Mouse (Mus musculus) CD4-positive, CD25-positive, alpha-beta regulatory T cell, adult 2 months (primary cell): ENCODE measurements around the gene Rbm5.

ENCODE experiments used
- DNase-seq: peaks from one replicate; pipeline ENCODE4 v3.0.0-alpha.2; 2012; ENCODE audit warnings: low read depth, low spot score

Rbm5 gene

GRCm38 (mm10) chr9:107700114-107700571, 70.7 kb downstream of the Rbm5 start:
- no peak for DNase-seq

GRCm38 (mm10) chr9:107699376-107699980, 71.3 kb downstream of the Rbm5 start:
- DNase-seq = no peak

- no peak for DNase-seq
Measured at GRCm38 (mm10) chr9:107698611-107699190, 72.1 kb downstream of the Rbm5 start.

- DNase-seq = no peak
Measured at GRCm38 (mm10) chr9:107697811-107698521, 72.8 kb downstream of the Rbm5 start.

DNA sequence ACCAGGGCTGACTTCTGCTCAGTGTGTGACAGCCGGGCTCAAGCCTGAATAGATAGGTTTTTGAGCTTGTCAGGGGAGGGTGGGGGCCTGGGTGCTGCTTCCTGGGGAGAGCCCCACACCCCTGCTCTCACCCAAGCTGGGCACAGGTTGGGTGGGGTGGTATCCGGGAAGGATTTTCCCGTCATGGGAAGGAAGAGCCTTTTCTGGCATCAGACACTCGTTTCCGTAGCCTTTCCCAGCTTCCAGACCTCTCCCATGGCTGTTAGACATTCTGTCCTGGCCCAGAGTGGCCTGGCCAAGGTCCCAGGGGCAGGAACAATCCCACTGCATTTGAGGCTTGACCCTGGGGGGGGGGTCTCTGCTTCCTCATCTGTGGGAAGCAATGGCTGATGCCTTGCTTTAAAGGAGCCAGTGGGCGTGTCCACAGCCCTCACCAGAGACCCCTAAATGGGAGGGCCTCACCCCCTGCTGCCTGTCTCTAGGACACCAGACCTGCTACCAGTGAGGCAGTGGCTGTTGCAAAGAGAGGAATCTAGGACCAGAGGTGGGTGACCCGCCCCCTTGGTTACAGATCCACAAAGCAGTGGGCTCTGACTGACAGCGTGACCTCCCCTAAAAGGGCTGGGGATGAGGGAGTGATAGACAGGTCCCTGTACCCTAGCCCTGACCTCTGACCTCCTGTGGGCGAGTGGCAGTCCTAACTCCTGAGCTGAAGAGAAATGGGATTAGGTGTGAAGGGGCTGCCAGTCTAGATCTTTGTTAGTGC, 73.8 kb downstream of the Rbm5 start:
- no peak for DNase-seq

DNA sequence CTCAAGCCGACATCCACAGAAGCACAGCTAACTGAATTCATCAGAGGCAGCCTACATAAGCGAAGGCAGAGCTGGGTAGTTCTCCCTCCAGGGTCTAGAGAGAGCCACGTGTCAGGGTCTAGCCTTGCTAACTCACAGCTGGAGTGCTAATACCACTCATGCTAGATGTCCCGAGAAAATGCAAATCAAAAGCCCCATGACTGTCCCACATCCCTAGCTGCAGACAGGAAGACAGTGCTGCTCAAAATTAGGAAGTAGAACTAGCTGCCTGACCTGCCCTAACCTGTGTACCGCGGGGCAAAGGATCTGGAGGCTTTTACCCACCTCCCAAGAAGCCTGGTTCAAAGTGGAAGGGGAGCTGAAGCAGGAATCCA, 74.7 kb downstream of the Rbm5 start:
- DNase-seq = no peak

- no peak for DNase-seq
Measured at GRCm38 (mm10) chr9:107695441-107696105, 75.2 kb downstream of the Rbm5 start.

DNA sequence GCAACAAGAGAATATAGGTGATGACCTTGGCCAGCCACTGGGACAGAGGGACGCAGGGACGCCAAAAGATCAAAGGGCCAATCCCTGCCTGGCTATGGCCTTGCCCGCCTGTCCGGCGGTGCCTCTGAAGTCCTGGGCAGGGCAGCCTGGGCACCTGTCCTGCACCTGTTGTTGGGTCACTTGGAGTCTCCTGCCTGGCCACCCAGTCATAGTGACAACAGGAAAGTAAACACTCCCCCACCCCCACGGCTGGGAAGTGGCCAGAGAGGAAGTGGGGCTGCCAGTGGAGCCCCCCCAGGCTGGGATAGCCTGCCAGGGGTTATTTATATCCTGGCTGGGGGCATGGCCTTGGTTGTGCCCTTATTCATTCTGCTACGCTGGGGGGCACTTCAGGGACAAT, 76.2 kb downstream of the Rbm5 start:
- no peak for DNase-seq

GRCm38 (mm10) chr9:107693433-107693987, 77.3 kb downstream of the Rbm5 start:
- DNase-seq = no peak

- no peak for DNase-seq
Measured at GRCm38 (mm10) chr9:107692785-107693184, 78.0 kb downstream of the Rbm5 start.

- peak; percentile 51 for DNase-seq
Measured at GRCm38 (mm10) chr9:107690391-107690790, 80.4 kb downstream of the Rbm5 start.
